Mouse (Mus musculus): ENCODE results near the gene Phf5a. TPM values are rescaled to one million over a fixed set of nuclear protein-coding genes. Genes with fewer than 3 reads are reported as not detected.

Gene Phf5a
- polyA plus RNA-seq, 1 experiment from 2014 or later: 136 TPM

GRCm38 (mm10) chr15:81831136-81831825, 40.4 kb downstream of the Phf5a start:
- Histone ChIP-seq H3K4me2 (replicated peaks) (peak overlapping the region; percentile 6; the same call in 1 of the 2 replicates), H3K9me3 (no peaks in the 10 kb centered on the region), H3K27ac (peak overlapping the region; percentile 35; the same call in 1 of the 2 replicates), H3K9ac (replicated peaks) (0 out of 2 replicates have a peak overlapping the region, but pooled peaks have one; percentile 8), H3K4me3 (replicated peaks) (no peak overlapping the region), H3K4me1 (replicated peaks) (peaks cover 14% of the 10 kb centered on the region), H3K27me3 (peaks cover 4% of the 10 kb centered on the region; the same call in 1 of the 2 replicates), H3K36me3 (peaks cover 15% of the 10 kb centered on the region)
- WGBS: 14% methylated on average over 24 of the region's 24 CpGs
- ATAC-seq: peak; percentile 93

- no peak overlapping the region for H3K27ac ChIP-seq
- 95% methylated on average over 4 of the region's 4 CpGs for WGBS
Measured at GRCm38 (mm10) chr15:81830530-81830929, 41.2 kb downstream of the Phf5a start.

GRCm38 (mm10) chr15:81829208-81829580, 42.5 kb downstream of the Phf5a start:
- H3K27me3 ChIP-seq: no peaks in the 10 kb centered on the region
- H3K9me3 ChIP-seq: no peaks in the 10 kb centered on the region
- H3K4me2 ChIP-seq (replicated peaks): no peak overlapping the region
- WGBS: 65% methylated on average over 2 of the region's 2 CpGs
- H3K27ac ChIP-seq: no peak overlapping the region
- peaks cover 36% of the 10 kb centered on the region for H3K36me3 ChIP-seq
- peaks cover 7% of the 10 kb centered on the region; the same call in 1 of the 2 replicates for H3K4me1 ChIP-seq (replicated peaks)
- H3K9ac ChIP-seq (replicated peaks): no peak overlapping the region
- ATAC-seq: no peak
- H3K4me3 ChIP-seq (replicated peaks): no peak overlapping the region

More at GRCm38 (mm10) chr15:81830530-81830929, 41.2 kb downstream of the Phf5a start:
- Histone ChIP-seq H3K4me1 (replicated peaks) (peaks cover 7% of the 10 kb centered on the region; the same call in 1 of the 2 replicates), H3K4me3 (replicated peaks) (no peak overlapping the region), H3K9ac (replicated peaks) (no peak overlapping the region), H3K4me2 (replicated peaks) (no peak overlapping the region), H3K27me3 (peaks cover 2% of the 10 kb centered on the region; the same call in 1 of the 2 replicates), H3K9me3 (no peaks in the 10 kb centered on the region), H3K36me3 (peaks cover 22% of the 10 kb centered on the region)
- no peak for ATAC-seq

GRCm38 (mm10) chr15:81828426-81829207, 43.1 kb downstream of the Phf5a start:
- peaks cover 7% of the 10 kb centered on the region; the same call in 1 of the 2 replicates for H3K4me1 ChIP-seq (replicated peaks)
- H3K9me3 ChIP-seq: no peaks in the 10 kb centered on the region
- H3K4me3 ChIP-seq (replicated peaks): no peak overlapping the region
- no peaks in the 10 kb centered on the region for H3K27me3 ChIP-seq
- H3K4me2 ChIP-seq (replicated peaks): no peak overlapping the region
- no peak for ATAC-seq
- peaks cover 41% of the 10 kb centered on the region for H3K36me3 ChIP-seq
- H3K27ac ChIP-seq: no peak overlapping the region
- 91% methylated on average over 7 of the region's 7 CpGs for WGBS
- no peak overlapping the region for H3K9ac ChIP-seq (replicated peaks)

GRCm38 (mm10) chr15:81824832-81825231, 46.9 kb downstream of the Phf5a start:
- no peak overlapping the region for H3K4me2 ChIP-seq (replicated peaks)
- 85% methylated on average over 3 of the region's 3 CpGs for WGBS
- H3K27ac ChIP-seq: no peak overlapping the region
- H3K4me1 ChIP-seq (replicated peaks): no peaks in the 10 kb centered on the region
- no peak for ATAC-seq
- H3K36me3 ChIP-seq: peaks cover 74% of the 10 kb centered on the region
- H3K9me3 ChIP-seq: no peaks in the 10 kb centered on the region
- no peak overlapping the region for H3K4me3 ChIP-seq (replicated peaks)
- no peaks in the 10 kb centered on the region for H3K27me3 ChIP-seq
- no peak overlapping the region for H3K9ac ChIP-seq (replicated peaks)

GRCm38 (mm10) chr15:81822631-81823030, 49.1 kb downstream of the Phf5a start:
- Histone ChIP-seq H3K9me3 (no peaks in the 10 kb centered on the region), H3K27me3 (no peaks in the 10 kb centered on the region), H3K4me3 (replicated peaks) (no peak overlapping the region), H3K4me2 (replicated peaks) (no peak overlapping the region), H3K36me3 (peaks cover 92% of the 10 kb centered on the region), H3K27ac (no peak overlapping the region), H3K4me1 (replicated peaks) (no peaks in the 10 kb centered on the region), H3K9ac (replicated peaks) (no peak overlapping the region)
- 90% methylated on average over 3 of the region's 3 CpGs for whole genome bisulfite sequencing
- no peak for ATAC-seq

GRCm38 (mm10) chr15:81818404-81818803, 53.3 kb downstream of the Phf5a start:
- 89% methylated on average over 3 of the region's 3 CpGs for WGBS
- Histone ChIP-seq H3K4me2 (replicated peaks) (no peak overlapping the region), H3K27me3 (no peaks in the 10 kb centered on the region), H3K4me1 (replicated peaks) (peaks cover 12% of the 10 kb centered on the region), H3K9ac (replicated peaks) (no peak overlapping the region), H3K27ac (no peak overlapping the region), H3K36me3 (peaks cover 80% of the 10 kb centered on the region), H3K9me3 (no peaks in the 10 kb centered on the region), H3K4me3 (replicated peaks) (no peak overlapping the region)
- ATAC-seq: no peak

- no peak overlapping the region for H3K4me2 ChIP-seq (replicated peaks)
- no peak for ATAC-seq
- H3K36me3 ChIP-seq: peaks cover 50% of the 10 kb centered on the region
- no peak overlapping the region for H3K4me3 ChIP-seq (replicated peaks)
- H3K27me3 ChIP-seq: no peaks in the 10 kb centered on the region
- no peak overlapping the region for H3K9ac ChIP-seq (replicated peaks)
- no peaks in the 10 kb centered on the region for H3K9me3 ChIP-seq
- peaks cover 37% of the 10 kb centered on the region for H3K4me1 ChIP-seq (replicated peaks)
- WGBS: 91% methylated on average over 12 of the region's 12 CpGs
- no peak overlapping the region for H3K27ac ChIP-seq
Measured at GRCm38 (mm10) chr15:81814716-81815370, 56.9 kb downstream of the Phf5a start.

Other genes with a start within 250 kb of the Phf5a start
- gene L3mbtl2, start 208.0 kb downstream of the Phf5a start, polyA plus RNA-seq (2015; fragmentation: Nextera tagmentation; extraction: Ambion mirVana): 31.8 and 34.0 TPM in 2 replicates
- gene Chadl, start 174.6 kb downstream of the Phf5a start, polyA plus RNA-seq (2015; fragmentation: Nextera tagmentation; extraction: Ambion mirVana): 9.6 and 11.9 TPM in 2 replicates
- gene Zc3h7b, start 126.9 kb downstream of the Phf5a start, polyA plus RNA-seq (2015; fragmentation: Nextera tagmentation; extraction: Ambion mirVana): 41.6 and 48.4 TPM in 2 replicates
- gene Rangap1, start 126.4 kb downstream of the Phf5a start, polyA plus RNA-seq (2015; fragmentation: Nextera tagmentation; extraction: Ambion mirVana): 140 and 145 TPM in 2 replicates
- 21.5 and 23.3 TPM in 2 replicates for gene Tef, start 69.5 kb downstream of the Phf5a start, polyA plus RNA-seq (2015; fragmentation: Nextera tagmentation; extraction: Ambion mirVana)
- 16.2 and 17.7 TPM in 2 replicates for gene Tob2, start 13.1 kb downstream of the Phf5a start, polyA plus RNA-seq (2015; fragmentation: Nextera tagmentation; extraction: Ambion mirVana)
- 220 and 221 TPM in 2 replicates for gene Aco2, start 398 bp upstream of the Phf5a start, polyA plus RNA-seq (2015; fragmentation: Nextera tagmentation; extraction: Ambion mirVana)
- gene Polr3h, start 54.3 kb upstream of the Phf5a start, polyA plus RNA-seq (2015; fragmentation: Nextera tagmentation; extraction: Ambion mirVana): 69.7 and 70.1 TPM in 2 replicates
- gene Csdc2, start 64.8 kb upstream of the Phf5a start, polyA plus RNA-seq (2015; fragmentation: Nextera tagmentation; extraction: Ambion mirVana): 96.4 and 102 TPM in 2 replicates
- gene Pmm1, start 89.0 kb upstream of the Phf5a start, polyA plus RNA-seq (2015; fragmentation: Nextera tagmentation; extraction: Ambion mirVana): 40.5 and 41.2 TPM in 2 replicates
- not detected in 2 replicates for gene 1700029P11Rik, start 108.6 kb upstream of the Phf5a start, polyA plus RNA-seq (2015; fragmentation: Nextera tagmentation; extraction: Ambion mirVana)
- gene Xrcc6, start 115.9 kb upstream of the Phf5a start, polyA plus RNA-seq (2015; fragmentation: Nextera tagmentation; extraction: Ambion mirVana): 42.8 and 46.0 TPM in 2 replicates
- 37.5 and 42.7 TPM in 2 replicates for gene Desi1, start 162.0 kb upstream of the Phf5a start, polyA plus RNA-seq (2015; fragmentation: Nextera tagmentation; extraction: Ambion mirVana)
- 222 and 230 TPM in 2 replicates for gene Snu13, start 175.7 kb upstream of the Phf5a start, polyA plus RNA-seq (2015; fragmentation: Nextera tagmentation; extraction: Ambion mirVana)
- not detected in 2 replicates for gene 4930407I10Rik, start 187.2 kb upstream of the Phf5a start, polyA plus RNA-seq (2015; fragmentation: Nextera tagmentation; extraction: Ambion mirVana)
- 0.05 TPM in 1 of 2 replicates, not detected in the other for gene Mei1, start 198.1 kb upstream of the Phf5a start, polyA plus RNA-seq (2015; fragmentation: Nextera tagmentation; extraction: Ambion mirVana)